Mouse (Mus musculus) urinary bladder, postnatal 0 days (tissue): ENCODE data around the gene Fscn2. TPM values are rescaled to one million over a fixed set of nuclear protein-coding genes. Genes with fewer than 3 reads are reported as not detected.

ENCODE experiments used
- microRNA-seq: library from miRNA; unstranded; fragments of <30 nt; microRNA quantifications from one replicate; pipeline ENCODE4, GENCODE M21; 2016
- polyA plus RNA-seq: library from polyadenylated mRNA; unstranded; fragments of >200 nt; fragmentation: Nextera tagmentation; extraction: Ambion mirVana; gene quantifications from 2 replicates; pipeline ENCODE4 v1.2.1, GENCODE M21; 2015

Fscn2 gene
- 0.40 and 0.50 TPM in 2 replicates for polyA plus RNA-seq

DNA sequence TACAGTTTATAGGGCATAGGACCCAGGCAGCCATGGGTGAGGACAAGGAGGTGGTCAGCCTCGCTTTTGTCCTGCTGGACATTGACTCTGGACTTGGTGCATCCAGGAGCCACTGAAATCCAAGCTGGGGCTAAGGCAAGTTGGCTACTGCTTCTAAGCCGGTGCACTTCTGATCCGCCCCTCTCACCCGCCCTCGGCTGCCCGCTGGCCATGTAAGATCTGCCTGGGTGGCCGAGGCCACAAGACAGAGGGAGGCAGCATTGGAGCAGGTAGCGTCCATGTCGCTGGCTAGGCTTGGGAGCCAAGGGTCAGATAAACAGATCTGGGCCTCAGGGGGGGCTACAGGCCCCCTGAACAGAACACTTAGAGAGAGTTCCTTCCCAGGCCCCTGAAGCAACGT lies at the start of gene Fscn2:
TSS of gene Fscn2 (plus strand) at position 240 of the 400 bp plus-strand sequence.

DNA sequence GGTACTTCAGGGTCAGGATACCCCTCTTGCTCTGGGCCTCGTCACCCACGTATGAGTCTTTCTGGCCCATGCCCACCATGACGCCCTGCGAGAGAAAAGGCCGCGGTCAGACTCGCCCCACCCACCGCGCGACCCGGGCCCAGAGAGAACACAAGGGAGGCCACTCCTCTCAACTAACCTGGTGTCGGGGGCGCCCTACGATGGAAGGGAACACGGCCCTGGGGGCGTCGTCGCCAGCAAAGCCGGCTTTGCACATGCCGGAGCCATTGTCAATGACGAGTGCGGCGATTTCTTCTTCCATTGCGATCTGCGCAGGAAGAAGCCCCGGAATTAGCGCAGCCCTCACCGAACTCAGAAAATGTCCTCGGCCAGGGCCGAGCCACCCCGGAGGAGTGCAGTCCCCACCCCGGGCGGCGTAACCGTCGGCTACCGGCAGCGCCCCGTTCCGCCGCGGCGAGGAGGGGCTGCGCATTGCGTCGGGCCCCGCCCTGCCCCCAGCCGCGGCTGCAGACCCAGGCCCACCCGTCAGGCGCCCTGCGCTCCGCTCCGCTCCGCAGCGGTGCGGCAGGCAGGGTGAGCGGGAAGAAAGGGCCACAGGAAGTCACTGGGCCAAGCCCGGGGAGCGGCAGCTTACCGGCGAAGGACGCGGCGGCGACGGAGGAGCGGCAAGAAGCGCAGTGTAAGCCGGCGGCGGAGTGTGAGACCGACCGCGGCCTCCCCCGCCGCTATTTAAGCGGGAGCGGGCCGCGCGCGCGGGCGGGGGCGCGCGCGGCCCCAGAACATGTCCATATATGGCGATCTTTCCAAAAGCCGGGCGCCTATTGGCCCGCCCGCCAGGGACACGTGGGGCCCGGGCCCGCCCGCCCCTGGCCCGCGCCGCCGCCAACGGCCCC lies 13.3 kb upstream of the Fscn2 start, which contains the start of gene Actg1:
TSS of gene Actg1 (minus strand) at position 752 of the 893 bp plus-strand sequence.

DNA sequence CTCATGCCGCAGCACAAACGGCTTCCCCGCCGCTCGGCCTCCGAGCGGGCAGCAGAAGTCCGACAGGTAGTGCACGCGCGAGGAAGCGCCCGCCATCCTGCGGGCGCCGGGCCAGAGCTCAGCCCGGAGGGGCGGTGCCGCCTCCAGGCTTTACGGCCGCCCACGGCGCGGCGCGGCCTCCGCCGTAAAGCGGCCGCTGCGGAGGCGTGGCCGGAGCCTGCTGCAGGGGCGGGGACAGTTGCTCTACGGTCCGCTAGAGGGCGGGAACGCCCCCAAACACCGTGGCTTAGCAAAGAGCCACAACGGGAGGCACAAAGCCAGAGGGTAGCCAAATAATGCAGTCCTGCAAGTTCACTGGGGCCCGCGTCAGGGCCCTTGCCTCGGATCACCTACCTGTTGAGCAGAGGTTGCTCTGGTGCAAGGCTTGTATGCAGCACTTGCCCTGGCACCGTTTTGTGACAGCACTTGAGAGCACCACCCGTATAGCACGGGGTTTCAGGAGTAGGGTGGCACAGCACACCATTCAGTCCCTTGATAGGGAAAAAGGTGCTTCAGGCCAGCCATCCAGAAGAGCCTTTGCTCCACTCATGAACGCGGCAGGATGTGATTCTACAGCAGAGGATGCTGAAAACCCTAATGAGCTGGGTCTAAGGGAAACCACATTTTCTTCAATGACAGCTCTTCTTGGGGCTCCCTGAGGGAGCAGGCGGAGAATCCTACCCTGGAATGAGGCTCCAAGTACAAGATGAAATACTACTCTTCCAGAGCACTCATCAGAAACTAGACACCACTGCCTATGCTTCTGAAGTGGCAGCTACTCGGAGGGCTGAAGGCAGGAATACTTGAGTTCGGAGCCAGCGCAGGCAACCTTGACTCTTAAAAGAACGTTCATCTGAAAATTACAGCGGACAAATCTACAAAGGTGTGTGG lies 17.5 kb downstream of the Fscn2 start, which contains the start of gene Faap100:
TSS of gene Faap100 (minus strand) at position 154 of the 930 bp plus-strand sequence.

Small RNA genes lying within 50 kb of the gene (microRNA-seq; reads per million reads assigned to microRNA genes)
- gene Gm23419 = not detected
- 4.9 reads per million, percentile 10 among the genes with 10 or more reads in this experiment for gene Mir6935

Other genes starting within 250 kb of the Fscn2 start
- 48.3 and 51.8 TPM in 2 replicates for gene Slc38a10, start 210.2 kb upstream of the Fscn2 start, polyA plus RNA-seq
- gene Bahcc1, start 128.6 kb upstream of the Fscn2 start, polyA plus RNA-seq = 1.5 and 1.6 TPM in 2 replicates
- 2,099 and 2,365 TPM in 2 replicates for gene Actg1, start 13.0 kb upstream of the Fscn2 start, polyA plus RNA-seq
- 14.0 and 14.3 TPM in 2 replicates for gene Faap100, start 17.2 kb downstream of the Fscn2 start, polyA plus RNA-seq
- gene Nploc4, start 76.2 kb downstream of the Fscn2 start, polyA plus RNA-seq = 16.9 and 18.8 TPM in 2 replicates
- gene Tspan10, start 81.1 kb downstream of the Fscn2 start, polyA plus RNA-seq = not detected in 2 replicates
- gene Pde6g, start 92.0 kb downstream of the Fscn2 start, polyA plus RNA-seq = not detected in 2 replicates
- 17.1 and 17.8 TPM in 2 replicates for gene Oxld1, start 96.5 kb downstream of the Fscn2 start, polyA plus RNA-seq
- 13.1 and 15.9 TPM in 2 replicates for gene Ccdc137, start 96.6 kb downstream of the Fscn2 start, polyA plus RNA-seq
- gene Arl16, start 106.1 kb downstream of the Fscn2 start, polyA plus RNA-seq = 29.6 and 31.2 TPM in 2 replicates
- gene Mrpl12, start 123.1 kb downstream of the Fscn2 start, polyA plus RNA-seq = 91.2 and 100 TPM in 2 replicates
- gene Slc25a10, start 130.3 kb downstream of the Fscn2 start, polyA plus RNA-seq = 34.6 and 38.5 TPM in 2 replicates
- gene Gcgr, start 169.2 kb downstream of the Fscn2 start, polyA plus RNA-seq = 0.93 and 0.97 TPM in 2 replicates
- 157 and 172 TPM in 2 replicates for gene Mcrip1, start 188.2 kb downstream of the Fscn2 start, polyA plus RNA-seq
- gene Ppp1r27, start 189.6 kb downstream of the Fscn2 start, polyA plus RNA-seq = not detected in 2 replicates
- 515 and 546 TPM in 2 replicates for gene P4hb, start 211.7 kb downstream of the Fscn2 start, polyA plus RNA-seq
- gene Arhgdia, start 220.1 kb downstream of the Fscn2 start, polyA plus RNA-seq = 458 and 475 TPM in 2 replicates
- 162 and 194 TPM in 2 replicates for gene Alyref, start 236.8 kb downstream of the Fscn2 start, polyA plus RNA-seq
- gene Anapc11, start 236.9 kb downstream of the Fscn2 start, polyA plus RNA-seq = 165 and 166 TPM in 2 replicates
- 0.43 and 1.1 TPM in 2 replicates for gene Npb, start 246.9 kb downstream of the Fscn2 start, polyA plus RNA-seq